Mouse (Mus musculus) liver, postnatal 0 days (tissue): ENCODE data around the gene Sgms1.

ENCODE experiments used
- CTCF ChIP-seq: sonication (generic); IDR thresholded peaks from 2 replicates; pipeline ENCODE4 v1.5.1; 2016; ENCODE audit warnings: antibody characterized with exemption, low read depth
- EP300 ChIP-seq: IDR thresholded peaks from 2 replicates; pipeline ENCODE4 v1.6.1; 2016; ENCODE audit warnings: antibody characterized with exemption, low read depth, mild to moderate bottlenecking

DNA sequence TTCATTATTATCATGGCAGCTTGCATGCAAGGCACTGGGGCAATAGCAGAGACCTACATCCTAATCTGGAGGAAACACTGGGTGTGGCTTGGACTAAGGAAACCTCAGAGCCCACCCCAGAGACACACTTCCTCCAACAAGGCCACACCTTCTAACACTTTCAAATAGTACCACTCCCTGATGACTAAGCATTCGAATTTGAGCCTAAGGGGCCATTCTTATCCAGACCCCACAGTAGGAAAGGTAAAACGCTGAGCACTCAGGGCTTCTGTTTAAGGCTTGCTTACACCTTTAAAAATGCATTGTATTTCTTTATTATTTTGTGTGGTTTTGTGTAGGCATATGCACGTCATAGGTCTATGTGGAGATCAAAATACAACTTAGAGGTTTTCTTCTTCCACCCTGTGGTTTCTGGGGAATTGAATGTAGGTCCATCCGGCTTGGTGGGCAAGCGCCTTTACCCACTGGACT is 217.0 kb downstream of the Sgms1 start:
- TF ChIP-seq EP300 (peak; percentile 81), CTCF (no peak)
